Mouse (Mus musculus) CD4-positive helper T cell, adult 2 months (primary cell): ENCODE data around the gene Apobec4.

Experiments used
- DNase-seq: peaks from one replicate; pipeline ENCODE4 v3.0.0-alpha.2; 2012; ENCODE audit warnings: low read depth, missing footprints, low spot score

Apobec4 gene

DNA sequence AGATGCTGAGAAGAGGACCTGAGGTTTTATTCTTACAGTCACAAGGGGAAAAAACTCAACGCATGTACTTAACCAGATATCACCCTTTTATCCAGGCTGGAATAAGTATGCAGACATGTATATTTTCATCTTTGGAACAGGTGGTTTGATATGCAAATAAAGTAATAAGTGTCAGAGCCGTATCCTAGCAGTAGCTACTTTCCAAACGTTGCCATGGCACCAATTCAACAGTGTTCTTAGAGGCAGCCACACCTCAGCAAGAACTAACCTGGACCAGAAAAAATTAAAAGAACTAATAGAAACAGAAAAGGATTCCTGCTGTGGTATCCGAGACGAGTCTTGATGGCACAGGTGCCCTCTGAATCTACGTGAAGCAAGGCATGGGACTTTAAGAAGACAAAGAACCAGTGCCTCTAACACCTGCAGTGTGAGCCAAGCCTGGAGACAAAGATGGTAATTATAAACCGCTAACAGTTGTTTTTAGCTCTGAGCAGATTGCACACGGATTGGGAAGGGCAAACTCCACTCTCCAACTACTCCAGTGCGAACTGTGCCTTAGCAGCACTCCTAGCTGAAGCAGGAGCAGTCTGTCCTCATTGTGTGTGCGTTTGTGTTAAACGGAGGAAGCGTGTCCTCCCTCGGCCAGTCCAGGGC, at the start of gene Apobec4:
Gene Apobec4 (plus strand): TSS at position 240 of the 654 bp plus-strand sequence.
- DNase-seq, result no peak

DNA sequence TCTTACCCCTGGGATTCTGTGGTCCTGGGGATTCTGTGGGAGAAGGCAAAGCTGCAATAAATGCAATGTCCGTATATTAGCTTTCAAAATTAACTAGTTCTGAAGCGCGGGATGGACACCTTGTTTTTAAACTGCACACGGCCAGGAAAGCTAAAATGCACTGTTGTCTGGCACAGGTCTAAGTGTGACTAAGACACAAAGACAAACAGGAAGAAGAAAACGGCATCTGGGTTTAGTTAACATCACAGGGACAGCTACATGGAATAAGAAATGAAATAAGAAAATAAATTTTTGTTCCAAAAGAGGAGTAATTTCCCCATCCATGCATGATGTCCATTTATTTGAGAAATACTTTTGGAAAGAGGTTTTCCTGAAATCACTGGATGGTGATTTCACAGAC, 49.3 kb upstream of the Apobec4 start:
- DNase-seq, result no peak

DNA sequence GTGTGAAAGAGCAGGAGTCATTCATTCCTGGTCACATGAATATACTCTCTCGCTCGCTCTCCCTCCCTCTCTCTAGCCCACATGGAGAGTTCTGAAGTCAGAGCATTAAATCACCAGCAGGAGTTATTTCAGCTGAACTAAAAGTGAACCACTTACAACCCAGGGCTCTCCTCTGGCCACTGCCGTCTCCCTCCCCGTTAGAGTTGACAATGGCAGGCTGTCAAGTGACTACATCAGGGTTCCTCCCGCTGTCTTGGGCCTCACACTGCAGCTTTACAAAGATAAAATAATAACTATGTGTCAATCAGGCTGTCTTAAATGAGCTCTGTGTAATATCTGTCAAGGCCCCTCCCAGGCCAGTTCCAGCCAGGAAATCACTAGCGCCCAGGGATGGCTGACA, 47.4 kb upstream of the Apobec4 start:
- DNase-seq, result no peak

DNA sequence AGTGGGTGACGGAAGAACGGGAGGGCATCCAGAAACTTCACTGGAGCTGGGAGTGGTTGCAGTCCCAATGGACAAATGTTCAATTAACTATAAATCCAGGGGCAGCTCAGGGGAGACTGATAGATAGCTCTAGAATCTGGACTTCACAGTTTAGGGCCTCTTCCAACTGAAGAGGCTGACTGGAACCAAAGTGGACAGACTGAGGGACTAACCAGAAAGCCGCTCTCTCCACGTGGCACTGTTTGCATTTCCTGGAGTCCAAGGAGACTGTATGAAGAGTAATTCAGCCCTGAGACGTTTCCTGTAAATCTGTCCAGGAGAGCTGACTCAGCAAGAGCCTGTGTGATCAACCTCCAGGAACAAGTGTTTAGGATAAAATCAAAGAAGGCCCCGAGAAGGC, 46.4 kb upstream of the Apobec4 start:
- no peak for DNase-seq

DNA sequence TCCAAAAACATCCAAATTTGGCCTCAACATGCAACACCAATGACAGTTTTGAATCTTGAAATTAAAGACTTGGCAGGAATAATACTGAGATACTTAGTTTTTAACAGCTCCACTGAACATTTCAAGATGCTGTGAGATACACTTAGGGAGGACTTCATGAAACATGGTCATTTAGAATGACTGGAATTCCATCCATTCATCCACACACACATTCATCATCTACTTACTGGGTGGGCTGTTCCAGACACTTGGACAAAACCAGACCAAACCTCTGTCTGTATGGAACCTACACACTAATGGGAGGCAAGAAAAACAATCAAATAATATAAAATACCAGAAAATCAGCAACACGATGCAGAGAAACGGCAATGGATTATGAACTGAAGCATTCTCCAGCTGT, 42.8 kb upstream of the Apobec4 start:
- DNase-seq, result no peak

DNA sequence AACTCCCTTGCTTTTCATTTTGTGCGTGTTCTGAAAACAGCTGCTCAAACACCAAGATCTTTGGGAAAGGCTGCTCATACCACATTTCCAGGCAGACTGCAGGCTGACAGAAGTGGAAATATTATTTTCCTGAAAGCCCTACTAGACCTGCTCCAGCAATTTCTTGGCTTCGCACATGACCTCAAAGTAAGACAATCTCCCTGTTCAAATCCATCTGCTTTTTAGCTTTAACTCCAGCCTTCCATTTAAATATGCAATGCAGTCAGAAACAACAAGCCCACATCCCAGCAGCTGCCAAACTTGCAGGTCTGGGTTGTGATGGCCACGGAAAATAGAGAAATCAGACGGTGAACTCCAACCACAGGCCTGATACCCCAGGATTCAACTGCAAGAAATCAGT, 39.3 kb upstream of the Apobec4 start:
- no peak for DNase-seq

DNA sequence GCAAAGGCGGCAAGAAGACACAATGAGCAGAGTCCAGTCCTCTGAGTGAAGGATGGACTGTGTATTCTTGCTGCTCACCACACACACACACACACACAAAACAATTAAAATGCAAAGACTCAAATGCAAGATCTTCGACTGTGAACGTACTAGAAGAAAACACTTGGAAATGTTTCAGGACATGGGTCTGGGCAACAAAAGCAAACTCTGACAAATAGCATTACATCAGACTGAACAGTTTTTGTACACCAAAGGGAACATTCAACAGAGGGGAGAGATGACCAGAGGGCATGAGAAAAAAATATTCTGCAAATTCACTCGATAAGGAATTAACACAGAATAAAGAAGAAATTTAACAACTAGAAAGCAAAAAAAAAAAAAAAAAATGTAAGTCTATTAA, 36.4 kb upstream of the Apobec4 start:
- DNase-seq, result no peak

DNA sequence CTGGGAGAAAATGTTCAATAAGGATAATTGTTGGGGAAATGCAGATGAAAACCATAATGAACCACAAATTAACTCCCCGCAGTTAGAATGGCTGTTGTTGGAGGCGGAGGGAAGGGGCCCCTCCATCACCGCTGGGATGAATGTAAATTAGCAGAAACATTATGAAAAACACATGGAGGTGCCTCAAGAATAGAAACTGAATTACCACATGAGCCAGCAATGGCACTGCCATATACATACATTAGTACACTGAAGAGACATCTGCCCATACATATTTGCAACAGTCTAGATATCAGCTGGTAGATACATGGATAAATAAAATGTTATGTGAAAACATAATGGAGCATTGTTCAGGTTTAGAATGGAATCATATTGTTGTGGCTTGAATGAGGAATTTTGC, 35.9 kb upstream of the Apobec4 start:
- no peak for DNase-seq

DNA sequence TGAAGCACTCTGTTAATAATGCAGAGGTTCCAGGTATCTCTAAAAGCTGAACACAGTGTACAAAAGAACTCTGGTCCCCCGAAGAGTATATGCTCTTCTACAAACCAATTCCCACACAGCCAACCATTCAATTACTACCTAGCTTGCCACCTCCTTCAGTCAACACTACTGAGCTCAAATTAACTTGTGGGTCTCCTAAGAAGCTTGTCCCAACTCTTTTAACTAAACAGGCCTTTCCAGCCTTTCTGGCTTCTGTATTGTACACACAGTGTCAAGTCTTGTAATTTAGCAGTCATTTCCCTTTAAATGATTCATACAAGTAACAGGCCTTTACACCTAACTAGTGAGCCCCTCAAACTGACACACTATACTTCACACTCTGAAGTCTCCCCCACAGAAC, 33.0 kb upstream of the Apobec4 start:
- no peak for DNase-seq

DNA sequence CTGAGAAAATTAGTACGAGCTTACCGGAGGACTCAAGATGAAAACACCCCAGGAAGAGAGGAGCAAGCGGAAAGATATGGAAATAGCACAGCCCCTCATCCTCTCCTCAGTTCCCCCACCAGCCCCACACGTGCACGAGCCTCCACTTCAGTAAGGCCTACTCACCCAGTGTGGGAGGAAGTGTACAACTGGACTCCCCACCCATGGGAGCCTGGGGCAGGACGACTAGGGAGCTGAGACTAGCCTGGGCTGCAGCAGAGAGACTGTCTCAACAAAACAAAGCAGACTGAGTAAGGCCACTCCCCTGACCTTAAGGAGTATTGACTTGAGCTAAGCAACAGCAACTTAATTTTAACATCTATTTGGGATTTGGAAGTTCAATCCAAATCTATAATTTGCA, 32.2 kb upstream of the Apobec4 start:
- DNase-seq, result no peak

DNA sequence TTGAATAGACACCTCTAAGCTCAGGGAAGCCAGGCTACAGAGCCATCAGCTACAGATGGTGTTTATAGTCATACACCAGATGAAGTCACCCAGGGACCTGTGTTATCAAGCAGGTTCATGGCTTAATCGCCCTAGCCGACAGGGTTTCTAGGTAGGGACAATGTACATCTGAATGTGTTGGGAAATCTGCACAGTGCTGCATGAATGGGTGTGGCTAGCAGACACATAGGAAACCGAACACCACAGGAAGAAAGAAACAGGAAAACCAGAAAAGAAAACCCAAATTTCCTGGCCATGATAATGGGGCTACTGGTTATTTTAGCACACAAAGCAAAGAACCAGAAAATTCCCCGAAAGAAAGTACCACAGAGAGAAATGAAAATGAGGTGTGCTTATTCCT, 29.4 kb upstream of the Apobec4 start:
- DNase-seq, result peak; percentile 15

DNA sequence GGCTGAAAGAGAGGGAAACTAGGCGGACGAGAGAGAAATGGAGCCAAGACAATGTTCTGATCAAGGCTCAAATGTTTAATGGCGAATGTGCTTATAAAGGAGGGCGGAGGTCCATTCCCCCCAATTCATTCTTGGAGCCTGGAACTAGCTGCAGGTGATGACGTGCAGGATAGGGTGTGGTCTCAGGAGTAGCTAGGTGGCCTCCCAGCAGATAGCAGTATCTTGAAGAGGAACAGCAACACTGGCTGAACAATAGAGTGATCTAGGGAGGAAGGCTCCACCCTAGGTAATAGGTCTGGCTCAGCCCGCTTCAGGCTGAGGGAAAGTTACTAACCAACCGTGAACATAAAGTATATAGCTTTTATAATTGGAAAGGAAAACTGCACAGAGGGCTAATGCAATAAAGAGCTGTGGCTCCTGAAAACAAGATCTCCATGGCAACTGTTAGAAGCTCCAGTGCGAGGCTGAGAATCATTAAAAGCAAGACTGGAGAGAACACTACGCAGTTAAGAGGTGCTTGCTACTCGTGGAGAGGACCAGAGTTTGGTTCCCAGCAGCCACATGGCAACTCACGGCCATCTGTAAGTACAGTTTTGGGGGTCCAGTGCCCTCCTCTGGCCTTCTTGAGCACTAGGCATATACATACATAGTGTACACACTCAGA, 28.7 kb upstream of the Apobec4 start:
- DNase-seq, result peak; percentile 6

DNA sequence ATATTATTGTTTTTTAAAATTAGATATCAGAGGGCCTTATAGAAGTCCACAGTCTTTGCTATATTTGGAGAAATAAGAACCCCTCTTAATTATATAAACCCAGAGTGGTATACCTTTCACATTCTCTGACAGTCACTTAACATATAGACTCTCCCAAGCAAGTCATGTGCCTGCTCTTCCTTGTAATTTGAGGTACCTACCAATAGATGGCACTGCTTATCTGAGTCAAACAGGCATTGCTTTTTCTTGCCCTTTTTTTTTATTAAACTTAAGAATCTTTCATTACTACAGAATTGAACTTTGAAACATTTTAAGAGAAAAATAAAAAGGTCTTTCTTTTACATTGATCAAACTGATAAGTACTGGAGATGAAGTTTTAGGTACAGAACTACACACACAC, 26.1 kb upstream of the Apobec4 start:
- DNase-seq, result peak; percentile 50

DNA sequence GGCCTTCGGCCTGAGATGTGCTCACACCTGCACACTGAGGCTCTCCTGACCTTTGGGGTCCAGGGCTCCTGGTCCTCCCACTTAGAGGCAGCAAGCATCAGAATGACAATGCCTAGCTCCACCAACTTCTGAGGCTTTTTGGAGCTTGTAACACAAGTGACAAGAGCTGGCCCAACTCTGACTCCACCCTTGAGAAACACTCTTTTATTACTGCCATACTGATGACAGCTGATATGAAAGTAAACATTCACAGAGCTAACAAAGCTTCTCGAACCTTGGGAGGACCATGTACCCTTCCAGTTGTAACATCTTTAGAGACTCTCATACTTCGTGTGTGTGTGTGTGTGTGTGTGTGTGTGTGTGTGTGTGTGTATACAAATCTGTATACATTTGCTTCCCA, 24.3 kb upstream of the Apobec4 start:
- no peak for DNase-seq

DNA sequence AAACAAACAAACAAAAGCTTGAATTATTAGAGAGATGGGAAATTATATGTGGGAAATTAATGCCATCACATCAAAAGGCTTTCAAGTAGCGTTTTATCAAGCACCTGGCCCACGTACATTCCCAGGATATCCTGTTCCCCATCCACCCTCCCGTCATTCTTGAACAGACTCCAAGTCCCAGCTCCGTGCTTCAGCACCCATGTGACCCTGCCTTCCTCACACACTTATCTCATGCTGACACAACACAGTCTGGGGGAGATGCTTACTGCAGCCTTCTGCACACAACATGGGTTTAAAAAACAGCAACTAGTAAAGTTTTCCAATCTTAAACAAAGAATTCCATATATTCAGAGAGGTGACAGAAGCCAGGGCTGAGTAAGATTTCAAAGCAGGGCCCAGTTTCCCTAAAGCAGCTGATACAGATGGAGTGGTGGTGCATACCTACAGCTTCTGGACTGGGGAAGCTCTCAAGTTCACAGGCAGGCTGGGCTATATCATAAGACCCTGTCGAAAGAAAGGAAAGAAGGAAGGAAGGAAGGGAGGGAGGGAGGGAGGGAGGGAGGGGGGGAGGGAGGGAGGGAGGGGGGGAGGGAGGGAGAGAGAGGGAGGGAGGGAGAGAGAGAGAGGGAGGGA, 22.6 kb upstream of the Apobec4 start:
- DNase-seq, result no peak

DNA sequence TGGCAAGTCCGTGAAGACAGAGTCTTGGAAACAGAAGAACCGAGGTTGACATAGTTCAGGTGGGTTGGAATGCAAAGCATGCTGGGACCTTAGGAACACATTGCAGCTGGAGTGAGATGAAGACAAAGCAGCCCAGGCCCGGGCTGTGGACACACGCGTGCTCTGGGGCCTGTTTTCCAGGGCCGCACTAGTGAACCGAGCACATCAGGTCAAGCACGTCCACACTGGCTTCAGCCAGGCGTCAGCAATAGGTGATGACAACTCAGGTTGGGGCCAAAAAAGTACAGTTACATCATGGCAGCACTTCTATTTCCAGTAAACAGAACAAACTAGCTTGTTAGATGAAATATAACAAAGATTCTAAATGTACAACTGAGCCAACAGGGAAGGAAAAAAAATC, 11.6 kb upstream of the Apobec4 start:
- no peak for DNase-seq

DNA sequence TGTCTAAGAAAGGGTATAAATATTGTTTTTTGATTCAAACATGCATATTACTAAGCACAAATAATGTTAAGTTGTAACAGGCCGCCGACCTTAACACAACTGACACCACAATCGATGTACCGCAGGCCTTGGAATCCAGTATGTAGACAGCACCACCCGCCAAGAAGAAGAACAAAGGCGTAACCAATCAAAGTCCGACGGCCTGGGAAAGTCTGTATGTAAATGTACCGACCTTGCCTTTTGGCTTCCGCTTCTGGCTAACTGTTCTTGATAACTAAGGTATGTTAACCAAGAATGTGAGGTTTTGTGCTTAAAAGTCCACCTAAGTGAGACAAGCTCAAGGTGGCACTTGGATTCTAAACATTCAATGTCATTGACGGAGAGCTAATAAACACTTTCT, 11.0 kb upstream of the Apobec4 start:
- no peak for DNase-seq

DNA sequence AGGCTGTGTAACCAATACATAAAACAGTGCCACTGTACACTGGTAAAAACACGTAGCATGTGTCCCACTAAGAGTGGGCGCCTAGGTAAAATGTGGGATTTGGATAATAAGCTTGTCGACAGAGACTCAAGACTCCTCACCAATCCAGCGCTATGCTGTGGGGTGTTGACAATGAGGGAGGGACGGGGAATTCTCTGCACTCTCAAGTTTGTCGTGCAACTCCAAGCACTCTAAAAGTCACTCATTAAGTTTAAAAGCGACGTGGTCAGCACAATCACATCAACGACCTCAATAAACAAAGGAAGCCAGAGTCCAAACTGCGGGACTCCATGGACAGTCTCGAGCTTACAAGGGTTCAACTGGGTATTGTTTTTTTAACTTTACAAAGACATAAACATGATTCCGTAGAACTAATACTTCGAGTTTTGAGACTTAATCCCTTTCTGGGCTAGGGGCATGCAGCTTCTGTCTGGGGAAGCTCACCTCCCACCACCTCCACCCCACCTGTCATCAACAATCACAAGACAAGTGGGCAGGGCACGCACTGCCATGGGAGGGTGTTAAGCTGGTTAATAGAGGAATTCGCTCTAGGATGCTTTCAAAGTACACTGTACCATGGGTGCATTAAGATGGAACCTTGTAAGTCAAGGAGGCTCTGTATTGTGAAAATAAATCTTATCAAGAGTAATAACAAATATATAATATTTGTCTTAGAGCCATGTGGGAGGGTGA, 7.1 kb upstream of the Apobec4 start:
- DNase-seq, result no peak

DNA sequence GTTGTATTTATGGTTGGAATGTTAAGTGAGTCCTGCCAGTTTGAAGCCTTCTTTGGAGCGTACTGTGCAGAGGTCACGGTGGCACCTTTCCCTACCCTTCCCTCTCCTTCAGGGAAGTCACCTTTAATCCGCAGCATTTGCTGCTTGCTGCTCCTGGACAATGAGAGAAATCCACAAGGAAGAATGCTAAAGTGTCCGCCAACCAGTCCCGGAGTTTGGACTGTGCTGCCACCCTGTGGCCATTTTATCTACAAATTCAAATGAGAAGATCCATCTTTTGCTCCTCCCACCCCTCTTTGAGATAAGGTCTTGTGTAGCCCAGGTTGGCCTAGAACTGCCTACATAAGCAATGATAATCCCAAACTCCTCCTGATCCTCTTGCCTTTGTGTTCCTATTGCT, 3.9 kb upstream of the Apobec4 start:
- DNase-seq, result peak; percentile 54

DNA sequence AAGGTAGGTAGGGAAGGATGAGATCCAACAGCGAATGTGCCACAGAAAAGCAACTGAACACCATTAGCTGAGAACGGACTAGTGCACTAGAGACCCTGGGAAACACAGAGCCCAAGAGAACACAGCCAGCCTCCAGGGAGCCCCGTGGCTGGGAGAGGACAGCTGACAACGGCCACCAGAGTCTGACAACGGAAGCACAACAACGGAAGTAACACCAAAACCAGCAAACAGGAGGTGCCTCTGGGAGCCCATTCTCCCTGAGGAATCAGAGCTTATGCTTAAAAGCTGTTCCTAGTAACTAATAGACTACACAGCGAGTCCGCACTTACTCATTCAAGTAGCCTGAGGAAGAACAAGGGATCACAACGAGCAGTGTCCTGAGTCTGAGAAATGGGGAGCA, 1.1 kb upstream of the Apobec4 start:
- no peak for DNase-seq

DNA sequence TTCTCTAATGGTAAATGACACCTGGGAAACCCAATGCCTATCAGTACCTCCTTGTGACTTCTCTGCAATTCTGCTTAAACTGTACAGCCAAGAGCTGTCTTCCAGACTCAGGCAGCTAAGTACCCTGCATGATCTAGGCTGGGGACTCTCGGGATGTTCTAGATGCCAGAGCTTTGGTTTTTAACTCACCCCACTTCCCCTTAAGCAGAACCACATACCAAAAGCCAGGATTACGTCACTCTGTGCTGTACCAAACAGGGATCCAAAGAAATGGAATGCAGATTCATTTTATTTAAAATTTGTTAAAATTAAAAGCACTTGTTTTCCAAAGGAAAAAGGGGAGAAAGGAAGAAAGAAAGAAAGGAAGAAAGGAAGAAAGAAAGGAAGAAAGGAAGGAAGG, 11.4 kb downstream of the Apobec4 start:
- DNase-seq, result no peak

DNA sequence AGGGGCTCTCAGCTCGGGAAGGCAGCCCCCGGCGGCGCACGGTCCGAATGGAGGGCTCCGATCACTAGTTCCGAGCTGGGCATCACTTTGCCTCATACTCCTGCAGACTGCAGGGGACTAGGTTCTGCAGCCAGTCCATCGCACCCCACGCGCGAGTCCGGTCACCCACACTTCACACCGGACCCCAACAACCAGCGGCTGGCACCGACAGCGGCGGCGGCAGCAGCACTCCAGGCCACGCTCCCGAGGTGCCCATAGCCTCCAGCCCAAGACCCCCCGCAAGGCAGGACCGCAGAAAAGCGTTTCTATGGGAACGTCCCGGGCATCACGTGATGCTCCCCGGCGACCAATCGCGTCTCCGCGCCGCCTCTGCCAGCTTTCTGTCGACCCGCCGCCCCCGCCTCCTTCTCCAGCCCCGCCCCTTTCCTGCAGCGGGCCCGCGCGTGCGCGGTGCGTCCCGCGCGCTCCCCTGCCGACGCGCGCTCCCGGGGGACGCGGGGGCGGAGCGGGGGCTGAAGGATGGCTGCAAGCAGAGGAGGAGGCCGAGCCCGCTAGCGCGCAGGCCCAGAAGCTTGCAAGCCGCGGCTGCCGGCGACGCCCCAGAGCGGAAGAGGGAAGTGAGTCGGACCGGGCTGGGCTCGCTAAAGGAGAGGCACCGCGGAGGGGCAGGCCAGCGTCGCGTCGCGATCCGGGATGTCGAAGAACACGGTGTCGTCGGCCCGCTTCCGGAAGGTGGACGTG, 15.9 kb downstream of the Apobec4 start, which contains the start of the genes Rgl1 and Arpc5:
Gene Rgl1 (minus strand): TSS at position 320 of the 741 bp plus-strand sequence.
Gene Arpc5 (plus strand): TSS at position 511 of the 741 bp plus-strand sequence.
- DNase-seq, result peak; percentile 98
